Mouse (Mus musculus) erythroblast, embryonic 14.5 days (primary cell): Measurements from ENCODE around the gene Upf3a.

Experiments
- GATA1 ChIP-seq: IDR thresholded peaks from 2 replicates; pipeline ENCODE4 v1.6.1; 2012; ENCODE audit warnings: low read length, inconsistent platforms, mixed read lengths
- TAL1 ChIP-seq: IDR thresholded peaks from 3 replicates; pipeline ENCODE4 v1.6.1; 2012; ENCODE audit warnings: low read length, inconsistent platforms, mixed read lengths

DNA sequence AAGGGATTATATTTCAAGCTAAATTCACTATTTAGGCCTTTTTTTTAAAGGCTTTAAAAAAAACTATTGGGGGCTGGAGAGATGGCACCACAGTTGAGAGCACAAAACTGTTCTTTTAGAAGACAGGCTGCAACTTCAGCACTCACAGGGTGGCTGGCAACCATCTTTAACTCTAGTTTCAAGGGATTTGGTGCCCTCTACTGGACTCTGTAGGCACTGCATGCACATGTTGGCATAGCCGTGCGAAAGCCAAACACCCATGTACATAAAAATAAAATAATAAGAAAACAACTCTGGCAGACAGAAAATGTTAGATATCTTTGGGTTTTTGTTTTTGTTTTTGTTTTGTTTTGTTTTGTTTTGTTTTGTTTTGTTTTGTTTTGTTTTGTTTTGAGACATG lies 31.7 kb upstream of the Upf3a start:
- TF ChIP-seq TAL1 (no peak), GATA1 (no peak)
